Mouse (Mus musculus): Measurements from ENCODE around the gene Olfr410. TPM values are rescaled to one million over a fixed set of nuclear protein-coding genes. Genes with fewer than 3 reads are reported as not detected.

Olfr410 gene
- polyA plus RNA-seq, 1 experiment from 2014 or later: not detected

- Histone ChIP-seq H3K4me2 (no peak overlapping the region), H3K27me3 (ENCODE audit: control insufficient read depth, insufficient read depth, low read length) (no peaks in the 10 kb centered on the region), H3K4me1 (ENCODE audit: control insufficient read depth, insufficient read depth, low read length) (no peaks in the 10 kb centered on the region), H3K36me3 (ENCODE audit: control insufficient read depth, insufficient read depth, low read length) (no peaks in the 10 kb centered on the region), H3K4me3 (ENCODE audit: low read depth, low read length) (no peak overlapping the region), H3K27ac (ENCODE audit: low read depth, low read length) (no peak overlapping the region), H3K9ac (ENCODE audit: low read length) (no peak overlapping the region), H3K9me3 (ENCODE audit: control insufficient read depth, low read length) (no peaks in the 10 kb centered on the region; the same call in 1 of the 2 replicates)
- ATAC-seq (ENCODE audit: low FRiP score) (no peak), DNase-seq (ENCODE audit: low spot score, missing footprints) (no peak)
- 76% methylated on average over 2 of the region's 2 CpGs for WGBS
Observed at GRCm38 (mm10) chr11:74326044-74326443, 11.8 kb downstream of the Olfr410 start.

- ATAC-seq (ENCODE audit: low FRiP score) (no peak), DNase-seq (ENCODE audit: low spot score, missing footprints) (no peak)
- H3K4me1 ChIP-seq (ENCODE audit: control insufficient read depth, insufficient read depth, low read length): no peaks in the 10 kb centered on the region
- 79% methylated on average over 2 of the region's 2 CpGs for WGBS
- no peaks in the 10 kb centered on the region for H3K36me3 ChIP-seq (ENCODE audit: control insufficient read depth, insufficient read depth, low read length)
- H3K27me3 ChIP-seq (ENCODE audit: control insufficient read depth, insufficient read depth, low read length): no peaks in the 10 kb centered on the region
- no peaks in the 10 kb centered on the region; the same call in 1 of the 2 replicates for H3K9me3 ChIP-seq (ENCODE audit: control insufficient read depth, low read length)
- H3K4me3 ChIP-seq (ENCODE audit: low read depth, low read length): no peak overlapping the region
- H3K4me2 ChIP-seq: no peak overlapping the region
- H3K9ac ChIP-seq (ENCODE audit: low read length): no peak overlapping the region
- no peak overlapping the region for H3K27ac ChIP-seq (ENCODE audit: low read depth, low read length)
Observed at GRCm38 (mm10) chr11:74287256-74287655, 50.6 kb downstream of the Olfr410 start.

GRCm38 (mm10) chr11:74283436-74283835 is 54.4 kb downstream of the Olfr410 start, which contains the start of gene Olfr59:
Olfr59 (plus strand) TSS chr11:74283736.
- Histone ChIP-seq H3K4me2 (no peak within 1 kb of the TSS), H3K9ac (ENCODE audit: low read length) (no peak within 1 kb of the TSS), H3K36me3 (ENCODE audit: control insufficient read depth, insufficient read depth, low read length) (no peaks in the 10 kb centered on the region), H3K4me1 (ENCODE audit: control insufficient read depth, insufficient read depth, low read length) (no peaks in the 10 kb centered on the region), H3K27ac (ENCODE audit: low read depth, low read length) (no peak within 1 kb of the TSS), H3K9me3 (ENCODE audit: control insufficient read depth, low read length) (peaks cover 8% of the 10 kb centered on the region; the same call in 1 of the 2 replicates), H3K4me3 (ENCODE audit: low read depth, low read length) (no peak within 1 kb of the TSS), H3K27me3 (ENCODE audit: control insufficient read depth, insufficient read depth, low read length) (no peaks in the 10 kb centered on the region)
- 57% methylated on average over 2 of the region's 2 CpGs for WGBS
- DNase-seq (ENCODE audit: low spot score, missing footprints) (no peak), ATAC-seq (ENCODE audit: low FRiP score) (no peak)

Other genes starting within 250 kb of the Olfr410 start
- gene Olfr401, start 224.3 kb downstream of the Olfr410 start, polyA plus RNA-seq (2014; fragmentation: Nextera tagmentation; extraction: Ambion mirVana): not detected in 2 replicates
- gene Olfr402, start 184.5 kb downstream of the Olfr410 start, polyA plus RNA-seq (2014; fragmentation: Nextera tagmentation; extraction: Ambion mirVana): not detected in 2 replicates
- gene Olfr403, start 151.8 kb downstream of the Olfr410 start, polyA plus RNA-seq (2014; fragmentation: Nextera tagmentation; extraction: Ambion mirVana): not detected in 2 replicates
- not detected in 2 replicates for gene Olfr43, start 126.7 kb downstream of the Olfr410 start, polyA plus RNA-seq (2014; fragmentation: Nextera tagmentation; extraction: Ambion mirVana)
- not detected in 2 replicates for gene Olfr406, start 78.2 kb downstream of the Olfr410 start, polyA plus RNA-seq (2014; fragmentation: Nextera tagmentation; extraction: Ambion mirVana)
- not detected in 2 replicates for gene Olfr59, start 54.3 kb downstream of the Olfr410 start, polyA plus RNA-seq (2014; fragmentation: Nextera tagmentation; extraction: Ambion mirVana)
- not detected in 2 replicates for gene Olfr411, start 14.6 kb upstream of the Olfr410 start, polyA plus RNA-seq (2014; fragmentation: Nextera tagmentation; extraction: Ambion mirVana)
- not detected in 2 replicates for gene Olfr412, start 24.0 kb upstream of the Olfr410 start, polyA plus RNA-seq (2014; fragmentation: Nextera tagmentation; extraction: Ambion mirVana)

Measured in midbrain, embryonic 11.5 days (tissue).